Mouse (Mus musculus) kidney, postnatal 36 days (tissue): ENCODE results near the gene Plvap.

ENCODE experiments used
- DNase-seq, 2 experiments: peaks; one replicate each; pipeline ENCODE4 v3.0.0; 2021 to 2022; ENCODE audit warnings: mixed read lengths in 2 of 2

Gene Plvap

DNA sequence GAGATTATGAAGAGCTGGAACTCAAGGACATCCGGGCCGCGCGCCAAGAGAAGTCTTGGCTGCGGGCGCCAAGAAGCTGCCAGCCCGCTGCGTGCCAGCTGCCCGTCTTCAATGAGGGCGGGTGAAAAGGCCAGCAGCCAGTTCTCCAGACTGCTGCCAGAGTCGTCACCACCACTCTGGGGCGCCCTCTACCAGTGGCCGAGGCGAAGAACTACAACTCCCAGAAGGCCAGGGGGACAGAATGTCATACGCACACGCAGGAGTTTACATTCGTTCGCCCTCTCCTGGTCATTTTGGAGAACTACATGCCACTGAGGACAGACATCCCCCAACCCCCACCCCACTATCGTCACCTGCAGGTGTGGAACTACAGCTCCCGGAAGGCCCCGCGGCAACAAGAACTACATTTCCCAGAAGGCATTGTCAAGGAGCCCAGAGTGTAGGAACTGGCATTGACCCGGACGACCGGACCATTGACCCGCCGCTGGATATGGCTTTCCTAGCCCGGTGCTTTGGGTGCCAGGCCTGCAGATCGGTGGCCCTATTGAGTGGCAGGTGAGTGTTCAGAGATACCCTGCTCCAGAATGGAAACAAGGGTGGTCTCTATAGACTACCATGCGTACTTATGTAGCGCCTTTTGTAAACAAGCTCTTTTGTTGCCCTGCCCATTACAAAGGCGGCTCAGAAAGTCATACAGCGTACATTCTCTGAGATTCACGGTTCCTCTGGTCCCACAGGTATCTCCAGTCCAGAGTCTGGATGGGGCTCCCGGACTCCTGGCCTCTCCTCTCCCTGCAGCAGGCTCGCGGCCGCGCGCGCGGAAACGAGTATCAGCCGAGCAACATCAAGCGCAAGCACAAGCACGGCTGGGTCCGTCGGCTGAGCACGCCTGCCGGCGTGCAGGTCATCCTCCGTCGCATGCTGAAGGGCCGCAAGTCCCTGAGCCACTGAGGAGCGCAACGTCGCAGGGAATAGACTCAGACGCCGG lies 46.7 kb downstream of the Plvap start, which contains the start of gene Mrpl34:
Gene Mrpl34, plus strand, starts transcription at position 447 of the 988 bp plus-strand sequence.
- peak; percentile 98 to 100 for DNase-seq

DNA sequence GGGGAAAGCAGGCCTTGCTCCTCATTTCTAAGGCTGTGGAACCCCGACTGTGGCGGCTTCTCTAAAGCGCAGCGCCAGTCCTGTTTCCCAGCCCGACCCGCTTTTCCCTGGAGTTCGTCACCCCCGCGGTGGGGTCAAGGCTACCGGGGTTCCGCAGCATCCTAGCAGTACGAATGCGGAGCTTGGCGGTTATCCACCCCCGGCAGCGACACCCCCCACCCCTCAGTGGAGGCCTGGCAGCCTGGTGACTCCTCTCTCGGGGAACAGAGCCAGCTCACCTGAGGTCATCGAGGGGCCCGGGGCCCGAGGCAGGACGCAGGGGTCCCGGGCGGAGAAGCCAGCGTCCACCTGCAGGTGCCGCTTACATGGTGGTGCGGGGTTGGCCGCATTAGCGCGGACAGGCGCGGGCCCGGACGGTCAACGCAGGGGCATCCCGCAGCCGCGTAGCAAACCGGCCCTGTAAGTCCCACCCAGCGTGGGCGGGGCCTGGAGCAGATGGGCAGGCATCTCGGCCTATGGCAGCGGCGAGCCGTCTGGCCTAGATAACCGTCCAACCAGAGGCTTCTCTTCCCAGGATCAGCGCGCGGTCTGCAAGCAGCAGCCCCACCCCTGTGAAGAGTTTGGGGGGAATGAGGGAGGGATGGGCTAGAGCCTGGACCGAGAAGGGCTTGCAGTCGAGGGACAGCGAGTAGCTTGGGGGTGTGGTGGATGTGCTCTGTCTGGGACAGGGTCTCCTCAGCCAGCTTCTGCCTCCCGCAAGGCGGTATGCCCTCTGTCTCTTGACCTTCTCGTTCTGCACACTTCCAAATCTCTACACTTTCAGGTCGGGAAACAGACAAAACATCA lies 48.1 kb downstream of the Plvap start, which contains the start of gene Abhd8:
Gene Abhd8, minus strand, starts transcription at position 468 of the 846 bp plus-strand sequence.
- DNase-seq = peak; percentile 98

DNA sequence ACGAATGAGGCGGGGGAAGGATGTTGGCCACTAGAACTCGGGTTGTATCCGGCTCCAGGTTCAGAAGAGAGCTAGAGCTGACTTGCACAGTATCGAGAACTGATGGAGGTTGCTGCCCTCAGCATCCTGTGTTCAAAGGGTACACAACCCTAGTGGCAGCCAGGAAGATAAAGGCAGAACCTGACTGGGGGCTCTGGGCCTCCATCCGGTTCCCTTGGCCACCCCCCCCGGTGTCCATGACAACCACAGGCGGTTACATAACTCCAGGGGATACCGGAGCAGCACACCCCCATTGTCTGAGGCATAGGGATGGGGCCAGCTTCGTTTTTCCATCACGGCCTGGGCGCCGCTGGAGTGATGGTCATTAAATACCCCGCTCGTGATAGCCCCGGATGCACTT lies 48.8 kb downstream of the Plvap start:
- DNase-seq = peak; percentile 37 to 56

DNA sequence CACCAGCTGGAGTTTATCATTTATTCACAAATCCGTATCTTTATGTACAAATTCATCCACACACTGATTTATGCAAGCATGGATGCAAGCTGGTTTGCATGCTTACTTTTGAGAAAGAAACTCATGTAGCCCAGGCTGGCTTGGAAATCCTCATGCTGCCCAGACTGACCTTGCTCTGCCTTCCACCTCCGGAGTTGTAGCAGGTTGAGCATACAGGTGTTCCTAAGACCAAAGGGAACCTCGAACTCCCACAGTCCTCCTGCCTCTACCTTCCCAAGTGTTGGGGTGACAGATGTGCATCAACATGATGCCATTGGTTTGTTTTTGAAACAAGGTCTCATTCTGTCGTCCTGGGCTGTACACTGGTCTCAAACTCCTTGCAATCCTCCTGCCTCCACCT lies 49.4 kb downstream of the Plvap start:
- no peak for DNase-seq

DNA sequence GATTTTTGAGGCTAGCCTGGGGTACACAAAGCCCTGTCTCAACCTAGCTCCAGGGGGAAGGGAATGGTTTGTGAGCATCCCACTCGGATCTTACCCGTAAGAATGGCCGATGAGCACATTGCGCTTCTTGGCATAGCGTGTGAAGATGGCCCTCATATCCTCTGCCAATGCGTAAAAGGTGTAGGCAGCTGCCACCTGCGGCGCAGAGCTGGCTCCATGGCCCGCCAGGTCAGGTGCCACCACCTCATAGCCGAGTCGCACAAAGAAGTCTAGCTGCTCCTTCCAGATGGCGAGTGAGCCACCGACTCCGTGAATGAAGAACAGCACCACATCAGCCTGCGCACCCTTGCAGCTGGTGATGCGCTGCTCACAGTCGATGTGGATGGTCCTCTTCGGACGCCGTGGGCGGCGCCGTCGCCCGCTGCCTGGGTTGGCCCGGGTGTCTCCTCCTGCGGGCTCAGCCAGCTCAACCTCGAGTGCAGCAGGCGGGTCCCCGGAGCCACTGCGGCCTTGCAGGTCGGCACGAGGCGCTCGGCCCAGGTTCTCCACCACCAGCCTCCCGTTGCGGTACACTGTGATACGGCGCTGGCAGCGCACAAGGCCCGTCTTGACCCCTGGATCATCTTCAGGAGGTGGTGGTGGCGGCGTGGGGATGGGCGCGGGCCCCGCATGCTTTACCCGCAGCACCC lies 50.3 kb downstream of the Plvap start:
- no peak for DNase-seq

DNA sequence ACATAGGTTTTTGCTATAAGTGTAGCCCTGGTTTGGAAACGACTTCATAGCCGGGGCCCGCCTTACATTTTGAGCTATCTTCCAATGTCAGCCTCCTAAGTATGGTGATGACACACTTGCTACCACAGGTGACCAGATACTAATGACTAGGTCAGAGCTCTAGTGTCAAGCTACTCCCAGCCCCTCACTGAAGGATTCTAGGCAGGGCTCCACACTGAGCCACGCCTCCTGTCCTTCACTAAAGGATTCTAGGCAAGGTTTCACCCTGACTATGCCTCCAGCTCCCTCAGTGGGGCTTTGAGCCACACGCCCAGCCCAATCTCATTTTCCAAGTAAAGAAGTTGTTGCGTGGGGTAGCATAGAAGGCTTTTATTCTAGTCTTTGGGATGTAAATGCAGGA lies 50.8 kb downstream of the Plvap start:
- DNase-seq = no peak

DNA sequence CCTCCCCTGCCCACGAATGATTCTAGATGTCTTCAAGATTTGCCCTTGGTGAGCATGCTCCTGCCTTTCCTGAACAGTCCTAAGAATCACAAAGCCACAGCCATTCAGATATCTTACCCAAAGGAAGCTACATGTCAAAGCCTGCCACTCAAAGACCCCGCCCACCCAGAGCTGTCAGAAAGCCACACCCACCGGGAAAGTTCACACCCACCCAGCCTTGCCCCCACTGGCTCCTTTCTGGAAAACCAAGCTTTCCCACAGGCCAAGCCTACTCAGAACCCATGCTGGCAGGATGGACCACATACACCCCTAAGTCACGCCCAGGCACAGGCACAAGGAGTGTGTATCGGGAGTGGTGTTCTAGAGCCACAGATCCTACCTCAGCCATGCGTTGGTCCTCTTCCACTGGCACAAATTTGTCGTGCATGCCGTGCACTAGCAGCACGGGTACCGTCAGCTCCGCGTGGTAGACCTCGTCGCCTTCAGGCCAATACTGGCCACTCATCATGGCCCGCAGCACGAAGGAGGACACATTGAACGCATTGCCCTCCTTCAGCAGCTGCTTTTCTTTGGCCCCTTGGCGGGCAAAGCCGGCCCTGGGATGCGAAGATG lies 53.8 kb downstream of the Plvap start:
- DNase-seq = no peak

DNA sequence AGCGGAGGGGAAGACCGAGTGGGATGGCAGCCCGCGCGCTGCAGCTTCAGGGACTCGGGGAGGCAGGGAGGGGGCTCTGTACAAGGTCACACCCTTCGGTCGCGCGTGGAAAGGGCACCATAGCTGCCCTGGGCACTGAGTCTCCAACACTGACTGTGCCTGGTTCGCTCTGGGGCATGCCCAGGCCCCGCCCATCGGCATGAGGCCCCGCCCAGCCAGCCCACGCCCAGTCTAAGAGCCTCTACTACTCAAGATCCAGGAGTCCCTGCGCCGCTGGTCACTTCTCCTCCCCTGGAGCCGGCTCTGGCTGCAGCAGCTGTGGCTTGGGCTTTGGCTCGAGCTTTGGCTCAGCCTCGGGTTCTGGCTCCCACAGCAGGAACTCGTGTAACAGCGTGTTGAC lies 54.6 kb downstream of the Plvap start:
- no peak for DNase-seq

DNA sequence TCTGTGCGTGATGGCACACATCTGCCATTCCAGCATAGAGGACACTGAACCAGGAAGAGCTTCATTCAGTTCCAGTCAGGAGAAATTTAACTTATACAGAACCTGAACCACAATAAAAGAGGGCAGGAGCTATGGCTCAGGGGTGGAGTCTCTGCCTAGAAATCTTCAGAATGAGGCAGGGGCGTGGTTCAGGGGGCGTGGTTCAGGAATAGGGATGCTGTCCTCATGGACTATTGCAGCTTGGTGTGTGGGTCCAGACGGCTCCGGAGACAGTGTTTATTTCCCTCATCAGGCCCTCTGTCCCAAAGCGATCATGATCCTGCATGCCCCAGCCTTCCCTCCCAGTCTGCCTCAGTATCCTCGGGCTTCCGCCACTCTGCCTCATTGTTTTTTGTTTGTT lies 56.9 kb downstream of the Plvap start:
- DNase-seq = no peak

DNA sequence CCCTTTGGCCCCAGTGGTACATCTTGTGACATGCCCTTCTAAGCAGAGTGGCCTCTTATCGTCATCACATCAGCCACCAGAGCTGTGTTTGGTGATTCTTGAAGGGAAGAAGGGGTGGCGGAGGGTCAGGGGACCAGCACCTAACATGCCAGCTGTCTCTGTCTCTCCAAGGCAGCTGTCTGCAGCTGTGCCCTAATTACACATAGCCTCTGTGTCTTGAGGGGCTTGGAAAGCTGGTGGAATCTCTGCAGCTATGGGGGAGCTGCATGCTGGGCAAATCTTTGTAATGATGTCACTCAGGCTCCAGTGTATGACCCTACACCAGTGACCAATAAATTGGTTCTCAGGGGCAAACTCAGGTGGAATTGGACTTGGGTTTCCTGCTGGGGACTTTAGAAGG lies 58.9 kb downstream of the Plvap start:
- DNase-seq = no peak

DNA sequence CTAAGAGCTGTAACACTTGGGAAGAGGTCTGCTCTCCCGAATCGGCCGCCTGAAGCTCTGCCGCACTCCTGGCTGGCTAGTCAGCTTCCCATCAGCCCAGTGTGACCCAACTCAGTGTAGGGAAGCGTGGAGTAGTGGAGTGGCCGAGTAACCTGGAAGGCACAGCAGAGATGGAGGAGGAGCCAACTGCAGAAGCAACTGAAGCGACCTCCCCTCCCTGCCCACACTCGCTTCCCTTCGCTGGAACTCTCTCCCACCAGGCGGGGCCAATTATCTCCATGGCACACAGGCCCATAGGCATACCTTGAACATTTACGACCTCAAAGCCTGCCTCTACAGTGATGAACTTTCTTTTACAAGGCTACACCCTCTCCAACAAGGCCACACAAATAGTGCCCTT lies 59.8 kb downstream of the Plvap start:
- no peak for DNase-seq

DNA sequence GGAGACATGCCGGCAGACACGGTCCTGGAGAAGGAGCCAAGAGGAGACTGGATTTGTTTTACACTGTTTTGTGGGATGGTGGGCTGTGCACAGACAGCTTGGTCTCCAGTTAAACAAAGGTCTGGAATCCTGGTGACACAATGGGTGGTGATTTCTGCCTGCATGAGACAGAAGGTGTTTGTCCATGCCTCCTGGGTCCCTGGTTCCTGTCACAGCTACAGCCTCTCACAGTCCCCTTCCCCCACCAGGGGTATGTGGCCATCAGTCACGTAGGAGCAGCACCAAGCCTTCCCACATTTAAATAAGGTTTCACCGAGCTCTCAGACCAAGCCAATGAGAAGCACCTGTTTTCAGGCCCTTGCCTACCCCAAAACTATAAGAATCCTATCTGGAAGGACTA lies 60.2 kb downstream of the Plvap start:
- no peak for DNase-seq
